In genomic region chr13:112805529-112805928, GRCm38 (mm10) we compare ENCODE assay signal across 27 mouse cellular contexts. TPM values are rescaled to one million over a fixed set of nuclear protein-coding genes. Genes with fewer than 3 reads are reported as not detected.
DNase-seq lines count a peak whose midpoint lies in the region; ATAC-seq and TF ChIP-seq lines count a peak whose summit lies in the region.
"Had no signal": no experiment of that assay in that cellular context is flagged by ENCODE, and none has a peak within 500 bp of the region (broad histone marks: within the 10 kb centered on the region; RNA-seq: fewer than 3 reads in every experiment).

No protein-coding gene starts in this region.

- H3K27ac ChIP-seq in kidney, adult 2 months (ENCODE audit: insufficient read depth, low read depth, low read length): peak overlapping the region; percentile 59
- H3K27ac ChIP-seq in liver, embryonic 13.5 days: peak overlapping the region; percentile 57
- peak overlapping the region; percentile 74 for H3K27ac ChIP-seq in liver, embryonic 15.5 days (replicated peaks)
- H3K27ac ChIP-seq in small intestine, adult 2 months (ENCODE audit: insufficient read depth, low read depth, low read length): peak overlapping the region; percentile 92
- H3K27ac ChIP-seq in hindbrain, embryonic 12.5 days: no peak overlapping the region
- H3K27ac ChIP-seq: forebrain, embryonic 10.5 days; forebrain, embryonic 13.5 days; gastrocnemius, adult 2 months; heart, embryonic 15.5 days; hindbrain, embryonic 10.5 days; hindbrain, embryonic 14.5 days; hindbrain, postnatal 0 days had no signal

- no peak for TF ChIP-seq POLR2A in kidney, adult 2 months (IDR thresholded peaks at IDR 0.05; ENCODE audit: low read depth, low read length)
- TF ChIP-seq POLR2A in small intestine, adult 2 months (IDR thresholded peaks at IDR 0.05; ENCODE audit: low read depth, low read length): no peak

- no peaks in the 10 kb centered on the region for H3K27me3 ChIP-seq in kidney, adult 2 months (replicated peaks; ENCODE audit: control insufficient read depth, insufficient read depth, low read length)
- H3K27me3 ChIP-seq in liver, embryonic 13.5 days: no peaks in the 10 kb centered on the region
- H3K27me3 ChIP-seq in liver, embryonic 15.5 days: no peaks in the 10 kb centered on the region
- H3K27me3 ChIP-seq in small intestine, adult 2 months (ENCODE audit: control insufficient read depth, insufficient read depth, low read length): no peaks in the 10 kb centered on the region
- H3K27me3 ChIP-seq in hindbrain, embryonic 12.5 days: no peaks in the 10 kb centered on the region
- H3K27me3 ChIP-seq: CH12.LX; forebrain, embryonic 13.5 days; heart, embryonic 12.5 days; heart, embryonic 15.5 days; Patski had no signal

- H3K36me3 ChIP-seq in kidney, adult 2 months (ENCODE audit: control insufficient read depth, insufficient read depth, low read length): peaks cover 7% of the 10 kb centered on the region
- peaks cover 19% of the 10 kb centered on the region for H3K36me3 ChIP-seq in liver, embryonic 13.5 days
- peaks cover 22% of the 10 kb centered on the region for H3K36me3 ChIP-seq in liver, embryonic 15.5 days (replicated peaks)
- H3K36me3 ChIP-seq in small intestine, adult 2 months (ENCODE audit: control insufficient read depth, insufficient read depth, low read length): peaks cover 16% of the 10 kb centered on the region
- H3K36me3 ChIP-seq in hindbrain, embryonic 12.5 days: peaks cover 15% of the 10 kb centered on the region

- WGBS in kidney, adult 2 months: 85% methylated on average over 3 of the region's 3 CpGs
- WGBS in liver, embryonic 13.5 days (ENCODE audit: insufficient replicate concordance): 80% methylated on average over 3 of the region's 3 CpGs
- WGBS in liver, embryonic 15.5 days (ENCODE audit: insufficient replicate concordance): 84% methylated on average over 3 of the region's 3 CpGs
- 60% methylated on average over 3 of the region's 3 CpGs for WGBS in small intestine, adult 2 months
- WGBS in hindbrain, embryonic 12.5 days: 95% methylated on average over 3 of the region's 3 CpGs

- H3K4me2 ChIP-seq in liver, embryonic 13.5 days: no peak overlapping the region
- H3K4me2 ChIP-seq in liver, embryonic 15.5 days: no peak overlapping the region
- no peak overlapping the region for H3K4me2 ChIP-seq in hindbrain, embryonic 12.5 days (replicated peaks)
- H3K4me2 ChIP-seq: forebrain, embryonic 13.5 days; heart, embryonic 12.5 days; heart, embryonic 15.5 days; hindbrain, embryonic 14.5 days had no signal

- TF ChIP-seq CTCF in kidney, adult 2 months (conservative IDR thresholded peaks at IDR 0.05; ENCODE audit: insufficient read depth, insufficient read length, low read depth, low read length): no peak
- TF ChIP-seq CTCF in small intestine, adult 2 months (IDR thresholded peaks at IDR 0.05; ENCODE audit: extremely low read depth, insufficient read length, insufficient replicate concordance, low read depth, low read length): no peak

- no peaks in the 10 kb centered on the region for H3K9me3 ChIP-seq in liver, embryonic 13.5 days (replicated peaks)
- no peaks in the 10 kb centered on the region for H3K9me3 ChIP-seq in liver, embryonic 15.5 days (replicated peaks)
- H3K9me3 ChIP-seq in hindbrain, embryonic 12.5 days (replicated peaks): no peaks in the 10 kb centered on the region
- H3K9me3 ChIP-seq: forebrain, embryonic 10.5 days; forebrain, embryonic 13.5 days; heart, embryonic 12.5 days; heart, embryonic 15.5 days; hindbrain, embryonic 10.5 days had no signal

- no peak overlapping the region for H3K9ac ChIP-seq in liver, embryonic 13.5 days
- H3K9ac ChIP-seq in liver, embryonic 15.5 days: no peak overlapping the region
- H3K9ac ChIP-seq in hindbrain, embryonic 12.5 days: no peak overlapping the region
- H3K9ac ChIP-seq: forebrain, embryonic 13.5 days; forebrain, postnatal 0 days; heart, embryonic 12.5 days; heart, embryonic 15.5 days; hindbrain, embryonic 14.5 days had no signal

- H3K4me1 ChIP-seq in kidney, adult 2 months (ENCODE audit: control insufficient read depth, insufficient read depth, low read length): 0 out of 2 replicates have a peak, but pooled peaks cover 5% of the 10 kb centered on the region
- H3K4me1 ChIP-seq in liver, embryonic 13.5 days (replicated peaks): peaks cover 65% of the 10 kb centered on the region
- peaks cover 74% of the 10 kb centered on the region for H3K4me1 ChIP-seq in liver, embryonic 15.5 days (replicated peaks)
- H3K4me1 ChIP-seq in small intestine, adult 2 months (ENCODE audit: control insufficient read depth, insufficient read depth, insufficient read length, low read length): peaks cover 16% of the 10 kb centered on the region; the same call in 1 of the 2 replicates
- H3K4me1 ChIP-seq in hindbrain, embryonic 12.5 days: peaks cover 8% of the 10 kb centered on the region; the same call in 1 of the 2 replicates

- no peak for ATAC-seq in liver, embryonic 13.5 days (ENCODE audit: low read depth)
- ATAC-seq in liver, embryonic 15.5 days (ENCODE audit: insufficient read depth): no peak
- ATAC-seq in hindbrain, embryonic 12.5 days (ENCODE audit: low FRiP score): no peak
- ATAC-seq: forebrain, embryonic 13.5 days; forebrain, postnatal 0 days; hindbrain, postnatal 0 days; Patski had no signal

- no peak overlapping the region for H3K4me3 ChIP-seq in kidney, adult 2 months (ENCODE audit: insufficient read depth, low read depth, low read length)
- no peak overlapping the region for H3K4me3 ChIP-seq in liver, embryonic 13.5 days (replicated peaks)
- no peak overlapping the region for H3K4me3 ChIP-seq in liver, embryonic 15.5 days (replicated peaks)
- H3K4me3 ChIP-seq in small intestine, adult 2 months (ENCODE audit: low read depth, low read length): no peak overlapping the region
- H3K4me3 ChIP-seq in hindbrain, embryonic 12.5 days: no peak overlapping the region
- H3K4me3 ChIP-seq: forebrain, embryonic 10.5 days; forebrain, embryonic 13.5 days; gastrocnemius, adult 2 months; heart, embryonic 12.5 days; heart, embryonic 15.5 days; hindbrain, embryonic 10.5 days had no signal

- no peak for DNase-seq in kidney, adult 2 months
- DNase-seq in kidney, postnatal 14 days: no peak
- DNase-seq in liver, embryonic 13.5 days: no peak
- no peak for DNase-seq in cerebellum, adult 8-10 months
- DNase-seq: adrenal gland, postnatal 10 days; B cell, adult 2 months; cerebellum, adult 11-12 months; cerebellum, adult 9-10 months; cerebellum, postnatal 14 days; forebrain, postnatal 0 days; gastrocnemius, adult 2 months; gastrocnemius, postnatal 14 days; heart, adult 18-20 months; heart, postnatal 10 days; heart, postnatal 36 days had no signal

RNA-seq across cellular contexts. Expression of gene Plpp1, which starts 4.9 kb away (rescaled TPM):
- 98.1 and 123 TPM in 2 replicates for polyA plus RNA-seq in kidney, adult 2 months (2012; rRNA removed)
- 31.8 and 32.2 TPM in 2 replicates for polyA plus RNA-seq in liver, embryonic 13.5 days (2015; fragmentation: Nextera tagmentation; extraction: Ambion mirVana)
- polyA plus RNA-seq in liver, embryonic 15.5 days (2015; fragmentation: Nextera tagmentation; extraction: Ambion mirVana): 42.1 and 45.6 TPM in 2 replicates
- polyA plus RNA-seq in small intestine, adult 2 months (2012; rRNA removed): 38.7 and 102 TPM in 2 replicates
- 31.5 and 37.6 TPM in 2 replicates for polyA plus RNA-seq in hindbrain, embryonic 12.5 days (2016; fragmentation: Nextera tagmentation; extraction: Ambion mirVana)
